Mouse (Mus musculus) stomach, embryonic 15.5 days (tissue): Measurements from ENCODE around the gene Gm49358. TPM values are rescaled to one million over a fixed set of nuclear protein-coding genes. Genes with fewer than 3 reads are reported as not detected.

Experiments
- ATAC-seq: fragments of 200-750 bp; cut with Nextera tagmentation; 2 replicates; pipeline ENCODE4 v1.8.0; 2017; ENCODE audit warnings: low read depth, moderate number of reproducible peaks, moderate TSS enrichment; ENCODE audit not compliant: insufficient read depth, low FRiP score
- H3K27ac ChIP-seq: fragments of 300-500 bp; sonication (generic); 2 replicates; pipeline ENCODE4 v1.5.1; 2015; ENCODE audit warnings: mild to moderate bottlenecking, inconsistent platforms
- H3K27me3 ChIP-seq: fragments of 300-500 bp; sonication (generic); replicated peaks from 2 replicates; pipeline ENCODE4 v1.6.1; 2015; ENCODE audit warnings: inconsistent platforms
- H3K36me3 ChIP-seq: fragments of 300-500 bp; sonication (generic); 2 replicates; pipeline ENCODE4 v1.6.1; 2015; ENCODE audit warnings: inconsistent platforms
- H3K4me1 ChIP-seq: fragments of 300-500 bp; sonication (generic); 2 replicates; pipeline ENCODE4 v1.6.1; 2015; ENCODE audit warnings: inconsistent platforms
- H3K4me2 ChIP-seq: fragments of 300-500 bp; sonication (generic); 2 replicates; pipeline ENCODE4 v1.6.1; 2015; ENCODE audit warnings: mild to moderate bottlenecking, inconsistent platforms
- H3K4me3 ChIP-seq: fragments of 300-500 bp; sonication (generic); replicated peaks from 2 replicates; pipeline ENCODE4 v1.5.1; 2015; ENCODE audit warnings: inconsistent platforms
- H3K9ac ChIP-seq: fragments of 300-500 bp; sonication (generic); 2 replicates; pipeline ENCODE4 v1.6.1; 2015; ENCODE audit warnings: inconsistent platforms
- H3K9me3 ChIP-seq: fragments of 300-500 bp; sonication (generic); 2 replicates; pipeline ENCODE4 v1.6.1; 2016; ENCODE audit warnings: inconsistent platforms
- WGBS: fragments of 180-500 bp; shearing (Covaris S2); methylation state at CpG from one replicate; pipeline ENCODE4 v1.1.7; 2015; 5-methylcytosine and 5-hydroxymethylcytosine counted together
- polyA plus RNA-seq: library from polyadenylated mRNA; unstranded; fragments of >200 nt; fragmentation: Nextera tagmentation; extraction: Ambion mirVana; gene quantifications from 2 replicates; pipeline ENCODE4 v1.2.1, GENCODE M21; 2015

The Gm49358 gene
- polyA plus RNA-seq, 1 experiment from 2014 or later = not detected

- Histone ChIP-seq H3K27ac (no peak overlapping the region), H3K9ac (no peak overlapping the region), H3K36me3 (no peaks in the 10 kb centered on the region), H3K4me1 (peaks cover 10% of the 10 kb centered on the region; the same call in 1 of the 2 replicates), H3K9me3 (no peaks in the 10 kb centered on the region), H3K27me3 (no peaks in the 10 kb centered on the region), H3K4me2 (no peak overlapping the region), H3K4me3 (no peak overlapping the region)
- WGBS = 91% methylated on average over 7 of the region's 7 CpGs
- ATAC-seq = no peak
These were observed 57.2 kb downstream of the Gm49358 start for GRCm38 (mm10) chr10:86821014-86821413.

GRCm38 (mm10) chr10:86824093-86824492 lies 60.3 kb downstream of the Gm49358 start:
- Histone ChIP-seq H3K27ac (no peak overlapping the region), H3K36me3 (no peaks in the 10 kb centered on the region), H3K4me1 (peaks cover 4% of the 10 kb centered on the region; the same call in 1 of the 2 replicates), H3K9ac (no peak overlapping the region), H3K9me3 (no peaks in the 10 kb centered on the region), H3K4me2 (no peak overlapping the region), H3K27me3 (no peaks in the 10 kb centered on the region), H3K4me3 (no peak overlapping the region)
- 82% methylated on average over 6 of the region's 6 CpGs for WGBS
- ATAC-seq = no peak

- no peak overlapping the region for H3K27ac ChIP-seq
- no peaks in the 10 kb centered on the region for H3K27me3 ChIP-seq
- H3K36me3 ChIP-seq = no peaks in the 10 kb centered on the region
- 79% methylated on average over 14 of the region's 14 CpGs for WGBS
- no peak overlapping the region for H3K4me3 ChIP-seq
- no peaks in the 10 kb centered on the region for H3K4me1 ChIP-seq
- ATAC-seq = no peak
- H3K9ac ChIP-seq = no peak overlapping the region
- H3K4me2 ChIP-seq = no peak overlapping the region
- H3K9me3 ChIP-seq = no peaks in the 10 kb centered on the region
These were observed 61.1 kb downstream of the Gm49358 start for GRCm38 (mm10) chr10:86824871-86825270.

- no peak overlapping the region for H3K4me3 ChIP-seq
- H3K9ac ChIP-seq = no peak overlapping the region
- H3K4me1 ChIP-seq = no peaks in the 10 kb centered on the region
- no peaks in the 10 kb centered on the region for H3K36me3 ChIP-seq
- WGBS = 83% methylated on average over 10 of the region's 10 CpGs
- ATAC-seq = peak; percentile 51; the same call in 1 of the 2 replicates
- H3K27me3 ChIP-seq = no peaks in the 10 kb centered on the region
- no peak overlapping the region for H3K4me2 ChIP-seq
- H3K9me3 ChIP-seq = no peaks in the 10 kb centered on the region
- H3K27ac ChIP-seq = no peak overlapping the region
These were observed 62.2 kb downstream of the Gm49358 start for GRCm38 (mm10) chr10:86825871-86826522.

- no peak overlapping the region for H3K4me2 ChIP-seq
- 76% methylated on average over 3 of the region's 3 CpGs for WGBS
- no peaks in the 10 kb centered on the region for H3K27me3 ChIP-seq
- H3K27ac ChIP-seq = no peak overlapping the region
- no peak for ATAC-seq
- H3K4me3 ChIP-seq = no peak overlapping the region
- H3K9ac ChIP-seq = no peak overlapping the region
- H3K9me3 ChIP-seq = no peaks in the 10 kb centered on the region
- H3K36me3 ChIP-seq = no peaks in the 10 kb centered on the region
- H3K4me1 ChIP-seq = no peaks in the 10 kb centered on the region
These were observed 63.2 kb downstream of the Gm49358 start for GRCm38 (mm10) chr10:86826929-86827328.

GRCm38 (mm10) chr10:86828221-86829135 lies 64.7 kb downstream of the Gm49358 start:
- H3K4me1 ChIP-seq = no peaks in the 10 kb centered on the region
- H3K9ac ChIP-seq = no peak overlapping the region
- H3K36me3 ChIP-seq = no peaks in the 10 kb centered on the region
- H3K4me2 ChIP-seq = no peak overlapping the region
- H3K4me3 ChIP-seq = no peak overlapping the region
- ATAC-seq = no peak
- no peak overlapping the region for H3K27ac ChIP-seq
- WGBS = 85% methylated on average over 15 of the region's 15 CpGs
- H3K9me3 ChIP-seq = no peaks in the 10 kb centered on the region
- H3K27me3 ChIP-seq = no peaks in the 10 kb centered on the region

GRCm38 (mm10) chr10:86829515-86829914 lies 65.7 kb downstream of the Gm49358 start:
- H3K4me1 ChIP-seq = no peaks in the 10 kb centered on the region
- no peaks in the 10 kb centered on the region for H3K27me3 ChIP-seq
- H3K27ac ChIP-seq = no peak overlapping the region
- no peaks in the 10 kb centered on the region for H3K9me3 ChIP-seq
- no peak overlapping the region for H3K4me3 ChIP-seq
- 90% methylated on average over 2 of the region's 2 CpGs for WGBS
- H3K4me2 ChIP-seq = no peak overlapping the region
- no peaks in the 10 kb centered on the region for H3K36me3 ChIP-seq
- no peak for ATAC-seq
- H3K9ac ChIP-seq = no peak overlapping the region

GRCm38 (mm10) chr10:86836784-86837183 lies 73.0 kb downstream of the Gm49358 start:
- H3K9ac ChIP-seq = no peak overlapping the region
- 72% methylated on average over 4 of the region's 4 CpGs for WGBS
- H3K27ac ChIP-seq = no peak overlapping the region

GRCm38 (mm10) chr10:86838827-86839226 lies 75.1 kb downstream of the Gm49358 start:
- Histone ChIP-seq H3K4me1 (no peaks in the 10 kb centered on the region), H3K9ac (no peak overlapping the region), H3K27ac (no peak overlapping the region), H3K9me3 (no peaks in the 10 kb centered on the region), H3K4me3 (no peak overlapping the region), H3K36me3 (no peaks in the 10 kb centered on the region), H3K27me3 (no peaks in the 10 kb centered on the region), H3K4me2 (no peak overlapping the region)
- ATAC-seq = no peak
- 86% methylated on average over 6 of the region's 6 CpGs for WGBS

More at GRCm38 (mm10) chr10:86836784-86837183, 73.0 kb downstream of the Gm49358 start:
- ATAC-seq = no peak
- no peaks in the 10 kb centered on the region for H3K4me1 ChIP-seq
- H3K27me3 ChIP-seq = no peaks in the 10 kb centered on the region
- H3K9me3 ChIP-seq = no peaks in the 10 kb centered on the region
- H3K4me3 ChIP-seq = no peak overlapping the region
- no peak overlapping the region for H3K4me2 ChIP-seq
- H3K36me3 ChIP-seq = no peaks in the 10 kb centered on the region

- Histone ChIP-seq H3K9ac (no peak overlapping the region), H3K27ac (no peak overlapping the region), H3K4me1 (no peaks in the 10 kb centered on the region), H3K27me3 (no peaks in the 10 kb centered on the region), H3K4me2 (no peak overlapping the region), H3K9me3 (no peaks in the 10 kb centered on the region), H3K36me3 (no peaks in the 10 kb centered on the region), H3K4me3 (no peak overlapping the region)
- ATAC-seq = no peak
- 68% methylated on average over 5 of the region's 5 CpGs for WGBS
These were observed 78.9 kb downstream of the Gm49358 start for GRCm38 (mm10) chr10:86842659-86843058.

GRCm38 (mm10) chr10:86846926-86847467 lies 83.2 kb downstream of the Gm49358 start:
- no peak for ATAC-seq
- H3K36me3 ChIP-seq = no peaks in the 10 kb centered on the region
- WGBS = 70% methylated on average over 9 of the region's 9 CpGs
- no peaks in the 10 kb centered on the region; the same call in 1 of the 2 replicates for H3K27me3 ChIP-seq
- no peak overlapping the region for H3K4me2 ChIP-seq
- no peak overlapping the region for H3K4me3 ChIP-seq
- H3K9ac ChIP-seq = no peak overlapping the region
- no peaks in the 10 kb centered on the region for H3K9me3 ChIP-seq
- H3K4me1 ChIP-seq = no peaks in the 10 kb centered on the region
- H3K27ac ChIP-seq = no peak overlapping the region

GRCm38 (mm10) chr10:86849087-86849486 lies 85.3 kb downstream of the Gm49358 start:
- no peak for ATAC-seq
- no peaks in the 10 kb centered on the region; the same call in 1 of the 2 replicates for H3K27me3 ChIP-seq
- H3K4me3 ChIP-seq = no peak overlapping the region
- H3K27ac ChIP-seq = no peak overlapping the region
- no peaks in the 10 kb centered on the region for H3K4me1 ChIP-seq
- no peaks in the 10 kb centered on the region for H3K9me3 ChIP-seq
- H3K9ac ChIP-seq = no peak overlapping the region
- 90% methylated on average over 4 of the region's 4 CpGs for WGBS
- no peak overlapping the region for H3K4me2 ChIP-seq
- H3K36me3 ChIP-seq = no peaks in the 10 kb centered on the region
